Mouse (Mus musculus) hindbrain, embryonic 15.5 days (tissue): ENCODE measurements at regions not wholly inside any gene's neighbourhood (a gene's known extent, or its start where the extent isn't known, plus 50 kb on each side); places are given as distances from the start of the nearest gene placed in this dataset.

Experiments
- ATAC-seq: fragments of 200-750 bp; cut with Nextera tagmentation; 2 replicates; pipeline ENCODE4 v1.8.0; 2017; ENCODE audit warnings: low read depth, moderate number of reproducible peaks, moderate TSS enrichment; ENCODE audit not compliant: low FRiP score
- H3K27ac ChIP-seq: fragments of 300-500 bp; sonication (generic); replicated peaks from 2 replicates; pipeline ENCODE4 v1.5.1; 2015; ENCODE audit warnings: mild to moderate bottlenecking, inconsistent platforms
- H3K27me3 ChIP-seq: fragments of 300-500 bp; sonication (generic); 2 replicates; pipeline ENCODE4 v1.6.1; 2015; ENCODE audit warnings: control low read depth, inconsistent platforms
- H3K36me3 ChIP-seq: fragments of 300-500 bp; sonication (generic); 2 replicates; pipeline ENCODE4 v1.6.1; 2015; ENCODE audit warnings: control low read depth, inconsistent platforms
- H3K4me1 ChIP-seq: fragments of 300-500 bp; sonication (generic); replicated peaks from 2 replicates; pipeline ENCODE4 v1.6.1; 2015; ENCODE audit warnings: control low read depth, inconsistent platforms
- H3K4me2 ChIP-seq: fragments of 300-500 bp; sonication (generic); 2 replicates; pipeline ENCODE4 v1.6.1; 2015; ENCODE audit warnings: moderate library complexity, mild to moderate bottlenecking, inconsistent platforms
- H3K4me3 ChIP-seq: fragments of 300-500 bp; sonication (generic); 2 replicates; pipeline ENCODE4 v1.5.1; 2015; ENCODE audit warnings: mild to moderate bottlenecking, inconsistent platforms
- H3K9ac ChIP-seq: fragments of 300-500 bp; sonication (generic); 2 replicates; pipeline ENCODE4 v1.6.1; 2015; ENCODE audit warnings: inconsistent platforms
- H3K9me3 ChIP-seq: fragments of 300-500 bp; sonication (generic); 2 replicates; pipeline ENCODE4 v1.6.1; 2016; ENCODE audit warnings: control low read depth, inconsistent platforms
- WGBS: fragments of 180-500 bp; shearing (Covaris S2); methylation state at CpG from one replicate; pipeline ENCODE4 v1.1.7; 2015; 5-methylcytosine and 5-hydroxymethylcytosine counted together

DNA sequence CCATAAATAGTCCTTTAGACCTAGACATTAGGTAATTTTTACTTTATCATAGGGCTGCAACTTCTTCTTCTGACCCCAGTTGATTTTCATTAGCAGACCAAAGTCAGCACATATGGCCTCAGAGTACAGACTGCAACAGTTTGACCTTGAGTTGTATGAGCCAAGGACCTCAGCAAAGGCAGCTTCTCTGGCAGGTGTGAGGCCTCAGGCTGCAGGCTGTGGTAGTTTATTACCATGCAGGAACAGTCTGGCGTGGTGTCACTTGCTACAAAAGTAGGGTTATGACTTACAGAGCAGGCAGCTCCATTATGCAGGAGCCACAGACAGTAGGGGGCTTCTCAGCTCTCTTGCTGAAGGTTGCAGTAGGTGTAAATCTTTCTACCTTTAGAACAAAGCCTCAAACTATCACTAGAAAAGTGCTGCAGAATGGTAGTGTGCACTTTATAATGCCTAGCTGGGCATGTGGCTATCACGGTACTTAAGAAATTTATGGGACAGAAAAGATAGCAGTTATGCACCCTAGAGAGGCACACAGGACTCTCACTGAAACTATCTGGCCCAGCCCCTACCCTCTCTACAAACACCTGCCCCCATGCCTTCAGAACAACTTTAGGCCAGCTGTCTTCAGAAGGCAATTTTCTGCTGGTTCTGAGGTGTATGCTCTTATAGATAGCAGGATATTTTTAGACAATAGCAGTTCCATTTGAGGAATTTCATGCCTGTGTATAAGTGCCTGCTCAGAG lies 215.7 kb downstream of the Il15 start:
- H3K4me2 ChIP-seq = no peak overlapping the region
- no peaks in the 10 kb centered on the region for H3K9me3 ChIP-seq
- no peaks in the 10 kb centered on the region for H3K36me3 ChIP-seq
- H3K9ac ChIP-seq = no peak overlapping the region
- no peak overlapping the region for H3K27ac ChIP-seq
- ATAC-seq = no peak
- no peak overlapping the region for H3K4me3 ChIP-seq
- 68% methylated on average over 2 of the region's 2 CpGs for WGBS
- H3K4me1 ChIP-seq = no peaks in the 10 kb centered on the region
- H3K27me3 ChIP-seq = no peaks in the 10 kb centered on the region

DNA sequence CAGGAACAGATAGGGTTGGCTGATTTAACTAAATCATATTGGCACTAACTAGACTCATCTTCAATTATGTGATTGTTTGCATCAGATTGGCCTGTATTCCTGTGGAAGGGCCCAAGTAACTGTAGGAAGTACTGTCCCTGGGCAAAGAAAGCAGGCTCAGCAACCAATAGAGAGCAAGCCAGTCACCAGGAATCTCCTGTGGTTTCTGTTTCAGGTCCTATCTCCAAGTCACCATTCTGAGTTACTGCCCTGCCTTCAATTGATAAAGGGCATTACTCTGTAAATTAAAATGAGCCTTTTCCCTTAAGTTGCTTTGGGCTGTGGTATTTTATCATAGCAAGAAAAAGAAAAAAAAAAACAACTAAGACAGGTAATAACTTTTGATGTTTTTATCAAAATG lies 219.0 kb downstream of the Il15 start:
- Histone ChIP-seq H3K9me3 (no peaks in the 10 kb centered on the region), H3K36me3 (no peaks in the 10 kb centered on the region), H3K4me2 (no peak overlapping the region), H3K4me1 (no peaks in the 10 kb centered on the region), H3K27ac (no peak overlapping the region), H3K27me3 (no peaks in the 10 kb centered on the region), H3K4me3 (no peak overlapping the region), H3K9ac (no peak overlapping the region)
- no peak for ATAC-seq
